Mouse (Mus musculus) limb, embryonic 11.5 days (tissue): ENCODE data around the gene Kcnc3. TPM values are rescaled to one million over a fixed set of nuclear protein-coding genes. Genes with fewer than 3 reads are reported as not detected.

Experiments used
- ATAC-seq: fragments of 200-750 bp; cut with Nextera tagmentation; 2 replicates; pipeline ENCODE4 v1.8.0; 2017; ENCODE audit warnings: low read depth; ENCODE audit not compliant: insufficient number of reproducible peaks, low FRiP score, low TSS enrichment
- DNase-seq: peaks from one replicate; pipeline ENCODE4 v3.0.0-alpha.2; 2015; ENCODE audit warnings: low spot score
- H3K27ac ChIP-seq: fragments of 300-500 bp; sonication (generic); replicated peaks from 2 replicates; pipeline ENCODE4 v1.5.1; 2014; ENCODE audit warnings: low read depth, mild to moderate bottlenecking, low read length
- H3K27me3 ChIP-seq: fragments of 300-500 bp; sonication (generic); 2 replicates; pipeline ENCODE4 v1.6.1; 2014; ENCODE audit warnings: mild to moderate bottlenecking, low read length, mixed read lengths; ENCODE audit not compliant: control insufficient read depth, insufficient read depth
- H3K36me3 ChIP-seq: fragments of 300-500 bp; sonication (generic); 2 replicates; pipeline ENCODE4 v1.6.1; 2014; ENCODE audit warnings: mild to moderate bottlenecking, low read length, moderate library complexity, mixed read lengths; ENCODE audit not compliant: control insufficient read depth, insufficient read depth
- H3K4me1 ChIP-seq: fragments of 300-500 bp; sonication (generic); 2 replicates; pipeline ENCODE4 v1.6.1; 2014; ENCODE audit warnings: low read length, mixed read lengths; ENCODE audit not compliant: control insufficient read depth, insufficient read depth
- H3K4me2 ChIP-seq: fragments of 300-500 bp; sonication (generic); 2 replicates; pipeline ENCODE4 v1.6.1; 2014; ENCODE audit warnings: low read depth, mild to moderate bottlenecking, moderate library complexity; ENCODE audit not compliant: severe bottlenecking
- H3K4me3 ChIP-seq: fragments of 300-500 bp; sonication (generic); 2 replicates; pipeline ENCODE4 v1.5.1; 2014; ENCODE audit warnings: low read depth, low read length
- H3K9ac ChIP-seq: fragments of 300-500 bp; sonication (generic); 2 replicates; pipeline ENCODE4 v1.6.1; 2014; ENCODE audit warnings: mild to moderate bottlenecking, low read length
- H3K9me3 ChIP-seq: fragments of 300-500 bp; sonication (generic); 2 replicates; pipeline ENCODE4 v1.6.1; 2016; ENCODE audit warnings: low read length; ENCODE audit not compliant: control insufficient read depth
- WGBS: fragments of 180-500 bp; shearing (Covaris S2); extraction: QIAGEN DNeasy Blood & Tissue Kit; methylation state at CpG from one replicate; pipeline ENCODE4 v1.1.7; 2014; 5-methylcytosine and 5-hydroxymethylcytosine counted together
- polyA plus RNA-seq: library from polyadenylated mRNA; unstranded; fragments of >200 nt; fragmentation: Nextera tagmentation; extraction: Ambion mirVana; gene quantifications from 2 replicates; pipeline ENCODE4 v1.2.1, GENCODE M21; 2014

Kcnc3 gene
- polyA plus RNA-seq, 1 experiment from 2014 or later: 0.36 TPM

- peak; percentile 74; the same call in 1 of the 2 replicates for ATAC-seq
- H3K9ac ChIP-seq: 0 out of 2 replicates have a peak overlapping the region, but pooled peaks have one; percentile 18
- H3K27me3 ChIP-seq: peaks cover 43% of the 10 kb centered on the region
- peak overlapping the region; percentile 17 for H3K4me3 ChIP-seq
- H3K4me1 ChIP-seq: peaks cover 6% of the 10 kb centered on the region
- no peak overlapping the region for H3K27ac ChIP-seq
- no peaks in the 10 kb centered on the region for H3K36me3 ChIP-seq
- DNase-seq: peak; percentile 82
- under 1% methylated on average over 25 of the region's 25 CpGs for WGBS
- H3K9me3 ChIP-seq: no peaks in the 10 kb centered on the region
- H3K4me2 ChIP-seq: peak overlapping the region; percentile 40
Measured at GRCm38 (mm10) chr7:44604139-44604606, 13.7 kb downstream of the Kcnc3 start.

- H3K9me3 ChIP-seq: no peaks in the 10 kb centered on the region
- H3K4me1 ChIP-seq: peaks cover 6% of the 10 kb centered on the region
- DNase-seq (no peak), ATAC-seq (no peak)
- H3K4me2 ChIP-seq: peak overlapping the region; percentile 40
- H3K27me3 ChIP-seq: peaks cover 43% of the 10 kb centered on the region
- 4% methylated on average over 8 of the region's 8 CpGs for WGBS
- H3K9ac ChIP-seq: no peak overlapping the region
- H3K4me3 ChIP-seq: peak overlapping the region; percentile 17
- no peak overlapping the region for H3K27ac ChIP-seq
- no peaks in the 10 kb centered on the region for H3K36me3 ChIP-seq
Measured at GRCm38 (mm10) chr7:44604619-44605018, 14.2 kb downstream of the Kcnc3 start.

- Histone ChIP-seq H3K4me1 (peaks cover 6% of the 10 kb centered on the region), H3K27me3 (peaks cover 43% of the 10 kb centered on the region), H3K9me3 (no peaks in the 10 kb centered on the region), H3K4me2 (no peak overlapping the region), H3K9ac (no peak overlapping the region), H3K4me3 (no peak overlapping the region), H3K27ac (no peak overlapping the region), H3K36me3 (no peaks in the 10 kb centered on the region)
- no peak for DNase-seq
- no peak for ATAC-seq
- WGBS: 42% methylated on average over 7 of the region's 7 CpGs
Measured at GRCm38 (mm10) chr7:44605436-44605835, 15.0 kb downstream of the Kcnc3 start.

- peaks cover 6% of the 10 kb centered on the region for H3K4me1 ChIP-seq
Measured at GRCm38 (mm10) chr7:44606171-44606901, 15.9 kb downstream of the Kcnc3 start.

GRCm38 (mm10) chr7:44612192-44612591 lies 21.7 kb downstream of the Kcnc3 start:
- 72% methylated on average over 7 of the region's 7 CpGs for WGBS
- peaks cover 21% of the 10 kb centered on the region for H3K27me3 ChIP-seq

More at GRCm38 (mm10) chr7:44606171-44606901, 15.9 kb downstream of the Kcnc3 start:
- Histone ChIP-seq H3K4me2 (no peak overlapping the region), H3K9me3 (no peaks in the 10 kb centered on the region), H3K27me3 (peaks cover 39% of the 10 kb centered on the region), H3K9ac (no peak overlapping the region), H3K27ac (no peak overlapping the region), H3K4me3 (no peak overlapping the region), H3K36me3 (no peaks in the 10 kb centered on the region)
- DNase-seq (no peak), ATAC-seq (no peak)
- 8% methylated on average over 29 of the region's 29 CpGs for WGBS

GRCm38 (mm10) chr7:44614041-44614688 lies 23.7 kb downstream of the Kcnc3 start:
- Histone ChIP-seq H3K27ac (no peak overlapping the region), H3K9me3 (no peaks in the 10 kb centered on the region; the same call in 1 of the 2 replicates), H3K9ac (no peak overlapping the region), H3K4me2 (no peak overlapping the region), H3K4me3 (no peak overlapping the region), H3K27me3 (peaks cover 18% of the 10 kb centered on the region), H3K36me3 (no peaks in the 10 kb centered on the region; the same call in 1 of the 2 replicates), H3K4me1 (no peaks in the 10 kb centered on the region)
- ATAC-seq (no peak), DNase-seq (peak; percentile 41)
- WGBS: 6% methylated on average over 20 of the region's 20 CpGs

More at GRCm38 (mm10) chr7:44612192-44612591, 21.7 kb downstream of the Kcnc3 start:
- no peaks in the 10 kb centered on the region; the same call in 1 of the 2 replicates for H3K9me3 ChIP-seq
- H3K4me2 ChIP-seq: no peak overlapping the region
- H3K9ac ChIP-seq: no peak overlapping the region
- ATAC-seq: no peak
- no peaks in the 10 kb centered on the region for H3K4me1 ChIP-seq
- no peaks in the 10 kb centered on the region for H3K36me3 ChIP-seq
- no peak overlapping the region for H3K27ac ChIP-seq
- no peak for DNase-seq
- no peak overlapping the region for H3K4me3 ChIP-seq

- no peak for DNase-seq
- 13% methylated on average over 10 of the region's 10 CpGs for WGBS
- H3K27ac ChIP-seq: no peak overlapping the region
- ATAC-seq: no peak
- H3K36me3 ChIP-seq: no peaks in the 10 kb centered on the region; the same call in 1 of the 2 replicates
- H3K4me2 ChIP-seq: no peak overlapping the region
- H3K9me3 ChIP-seq: no peaks in the 10 kb centered on the region; the same call in 1 of the 2 replicates
- no peak overlapping the region for H3K4me3 ChIP-seq
- peaks cover 18% of the 10 kb centered on the region for H3K27me3 ChIP-seq
- no peaks in the 10 kb centered on the region for H3K4me1 ChIP-seq
- H3K9ac ChIP-seq: no peak overlapping the region
Measured at GRCm38 (mm10) chr7:44615309-44615708, 24.8 kb downstream of the Kcnc3 start.

- Histone ChIP-seq H3K27me3 (peaks cover 18% of the 10 kb centered on the region), H3K4me3 (no peak overlapping the region), H3K9me3 (no peaks in the 10 kb centered on the region; the same call in 1 of the 2 replicates), H3K4me1 (no peaks in the 10 kb centered on the region), H3K36me3 (no peaks in the 10 kb centered on the region; the same call in 1 of the 2 replicates), H3K27ac (no peak overlapping the region), H3K9ac (no peak overlapping the region), H3K4me2 (no peak overlapping the region)
- WGBS: 75% methylated on average over 14 of the region's 14 CpGs
- DNase-seq: no peak
- ATAC-seq: no peak
Measured at GRCm38 (mm10) chr7:44615987-44616386, 25.5 kb downstream of the Kcnc3 start.
